Mouse (Mus musculus) heart, postnatal 36 days (tissue): ENCODE results near the gene Radil. TPM values are rescaled to one million over a fixed set of nuclear protein-coding genes. Genes with fewer than 3 reads are reported as not detected.

Source experiments
- DNase-seq, 2 experiments: peaks; one replicate each; pipeline ENCODE4 v3.0.0; 2021 to 2022
- intact Hi-C: fragments of 180-260 bp; cut with DNase I; formaldehyde crosslinking; loops from one replicate; pipeline ENCODE4 v1.15.1; 2025
- total RNA-seq, 2 experiments: library from RNA; stranded (reverse); gene quantifications; 2 replicates each; pipeline ENCODE4 v1.2.3; 2021

Radil gene
- total RNA-seq, 2 experiments from 2014 or later: 1.3 to 1.7 TPM

GRCm38 (mm10) chr5:142489955-142490707 is 60.8 kb downstream of the Radil start:
- intact Hi-C loops: no loop called here
- no peak for DNase-seq

- intact Hi-C loops: no loop called here
- no peak for DNase-seq
Measured at GRCm38 (mm10) chr5:142486654-142487053, 64.2 kb downstream of the Radil start.

GRCm38 (mm10) chr5:142483581-142483980 is 67.3 kb downstream of the Radil start:
- intact Hi-C loops: no loop called here

GRCm38 (mm10) chr5:142482512-142482911 is 68.4 kb downstream of the Radil start:
- intact Hi-C loops: no loop called here
- DNase-seq: no peak

More at GRCm38 (mm10) chr5:142483581-142483980, 67.3 kb downstream of the Radil start:
- DNase-seq: no peak

GRCm38 (mm10) chr5:142478829-142479435 is 72.0 kb downstream of the Radil start:
- peak; percentile 78 to 84 for DNase-seq
- intact Hi-C loops: loop anchor here (1.0 to 2.0 kb wide), 3 partner anchors 74 to 239 kb away; no protein-coding TSS in a partner anchor

GRCm38 (mm10) chr5:142477866-142478615 is 72.9 kb downstream of the Radil start:
- no peak for DNase-seq
- intact Hi-C loops: loop anchor here (1.0 to 2.0 kb wide), 3 partner anchors 75 to 240 kb away; no protein-coding TSS in a partner anchor

GRCm38 (mm10) chr5:142477346-142477745 is 73.6 kb downstream of the Radil start:
- DNase-seq: no peak
- intact Hi-C loops: no loop called here

- intact Hi-C loops: no loop called here
Measured at GRCm38 (mm10) chr5:142475669-142476068, 75.2 kb downstream of the Radil start.

GRCm38 (mm10) chr5:142473696-142474095 is 77.2 kb downstream of the Radil start:
- intact Hi-C loops: no loop called here
- no peak for DNase-seq

More at GRCm38 (mm10) chr5:142475669-142476068, 75.2 kb downstream of the Radil start:
- DNase-seq: no peak

- intact Hi-C loops: no loop called here
Measured at GRCm38 (mm10) chr5:142469796-142470195, 81.1 kb downstream of the Radil start.

GRCm38 (mm10) chr5:142468375-142468774 is 82.5 kb downstream of the Radil start:
- DNase-seq: no peak
- intact Hi-C loops: no loop called here

More at GRCm38 (mm10) chr5:142469796-142470195, 81.1 kb downstream of the Radil start:
- no peak for DNase-seq

GRCm38 (mm10) chr5:142463461-142464454 is 87.1 kb downstream of the Radil start, which contains the start of gene Ap5z1:
Gene Ap5z1, plus strand, starts transcription at chr5:142463944.
- intact Hi-C loops: no loop called here
- peak; percentile 87 to 90 for DNase-seq

GRCm38 (mm10) chr5:142463011-142463410 is 87.9 kb downstream of the Radil start:
- DNase-seq: no peak
- intact Hi-C loops: no loop called here

GRCm38 (mm10) chr5:142462641-142462948 is 88.3 kb downstream of the Radil start:
- no peak for DNase-seq
- intact Hi-C loops: no loop called here

GRCm38 (mm10) chr5:142461942-142462640 is 88.8 kb downstream of the Radil start:
- intact Hi-C loops: no loop called here

GRCm38 (mm10) chr5:142459834-142460233 is 91.1 kb downstream of the Radil start:
- intact Hi-C loops: no loop called here
- no peak for DNase-seq

More at GRCm38 (mm10) chr5:142461942-142462640, 88.8 kb downstream of the Radil start:
- no peak for DNase-seq

GRCm38 (mm10) chr5:142458791-142459557 is 91.9 kb downstream of the Radil start:
- DNase-seq: no peak
- intact Hi-C loops: no loop called here

GRCm38 (mm10) chr5:142457345-142457744 is 93.6 kb downstream of the Radil start:
- DNase-seq: no peak
- intact Hi-C loops: no loop called here

- intact Hi-C loops: no loop called here
- no peak for DNase-seq
Measured at GRCm38 (mm10) chr5:142456318-142456717, 94.6 kb downstream of the Radil start.
